Mouse (Mus musculus) 3134 (cell line): ENCODE data around the gene Gchfr.

Experiments
- DNase-seq: peaks from one replicate; pipeline ENCODE4 v3.0.0-alpha.2; 2011; ENCODE audit warnings: low spot score; ENCODE audit not compliant: insufficient read length; ENCODE audit errors: extremely low read depth

The Gchfr gene

GRCm38 (mm10) chr2:119166901-119167865, at the start of gene Gchfr:
TSS of gene Gchfr (plus strand) at chr2:119167773.
- DNase-seq, result peak; percentile 87

- no peak for DNase-seq
These were observed 31.2 kb upstream of the Gchfr start for GRCm38 (mm10) chr2:119136346-119136898.

GRCm38 (mm10) chr2:119145199-119145598, 22.4 kb upstream of the Gchfr start:
- no peak for DNase-seq

- no peak for DNase-seq
These were observed 21.1 kb upstream of the Gchfr start for GRCm38 (mm10) chr2:119146435-119146834.

GRCm38 (mm10) chr2:119147160-119147678, 20.4 kb upstream of the Gchfr start:
- no peak for DNase-seq

GRCm38 (mm10) chr2:119147775-119148174, 19.8 kb upstream of the Gchfr start:
- DNase-seq, result no peak

GRCm38 (mm10) chr2:119152255-119152654, 15.3 kb upstream of the Gchfr start:
- DNase-seq, result no peak

- no peak for DNase-seq
These were observed 12.9 kb upstream of the Gchfr start for GRCm38 (mm10) chr2:119154683-119155082.

GRCm38 (mm10) chr2:119155388-119155787, 12.2 kb upstream of the Gchfr start:
- no peak for DNase-seq

- no peak for DNase-seq
These were observed 11.4 kb upstream of the Gchfr start for GRCm38 (mm10) chr2:119156081-119156680.

GRCm38 (mm10) chr2:119156681-119157572, 10.6 kb upstream of the Gchfr start, which contains the start of gene Rmdn3:
TSS of gene Rmdn3 (minus strand) at chr2:119157034.
- peak; percentile 91 for DNase-seq

GRCm38 (mm10) chr2:119157836-119158235, 9.7 kb upstream of the Gchfr start:
- DNase-seq, result no peak

GRCm38 (mm10) chr2:119161247-119161646, 6.3 kb upstream of the Gchfr start:
- no peak for DNase-seq

- no peak for DNase-seq
These were observed 4.4 kb upstream of the Gchfr start for GRCm38 (mm10) chr2:119163135-119163534.

GRCm38 (mm10) chr2:119163999-119164398, 3.6 kb upstream of the Gchfr start:
- DNase-seq, result no peak

GRCm38 (mm10) chr2:119165401-119165800, 2.2 kb upstream of the Gchfr start:
- DNase-seq, result no peak

- DNase-seq, result no peak
These were observed 288 bp downstream of the Gchfr start for GRCm38 (mm10) chr2:119167866-119168256.

- peak; percentile 57 for DNase-seq
These were observed 2.7 kb downstream of the Gchfr start for GRCm38 (mm10) chr2:119170282-119170681.

- no peak for DNase-seq
These were observed 4.0 kb downstream of the Gchfr start for GRCm38 (mm10) chr2:119171574-119171973.

- DNase-seq, result no peak
These were observed 4.9 kb downstream of the Gchfr start for GRCm38 (mm10) chr2:119172446-119172845.
